Mouse (Mus musculus) midbrain, embryonic 10.5 days (tissue): ENCODE results near the gene Lrrc52. TPM values are rescaled to one million over a fixed set of nuclear protein-coding genes. Genes with fewer than 3 reads are reported as not detected.
A peak's percentile ranks its signal among the peaks of the same experiment; 100 is the strongest.

Experiments used
- DNase-seq: peaks from one replicate; pipeline ENCODE4 v3.0.0-alpha.2; 2017; ENCODE audit warnings: low spot score
- H3K27ac ChIP-seq: fragments of 300-500 bp; sonication (generic); replicated peaks from 2 replicates; pipeline ENCODE4 v1.5.1; 2016; ENCODE audit warnings: mild to moderate bottlenecking
- H3K27me3 ChIP-seq: fragments of 300-500 bp; sonication (generic); 2 replicates; pipeline ENCODE4 v1.6.1; 2016; ENCODE audit warnings: low read depth, mild to moderate bottlenecking; ENCODE audit not compliant: poor library complexity, severe bottlenecking
- H3K36me3 ChIP-seq: fragments of 300-500 bp; sonication (generic); 2 replicates; pipeline ENCODE4 v1.6.1; 2016; ENCODE audit warnings: mild to moderate bottlenecking, moderate library complexity
- H3K4me1 ChIP-seq: fragments of 300-500 bp; sonication (generic); 2 replicates; pipeline ENCODE4 v1.6.1; 2016
- H3K4me3 ChIP-seq: fragments of 300-500 bp; sonication (generic); 2 replicates; pipeline ENCODE4 v1.5.1; 2016; ENCODE audit warnings: mild to moderate bottlenecking, moderate library complexity
- H3K9me3 ChIP-seq: fragments of 300-500 bp; sonication (generic); replicated peaks from 2 replicates; pipeline ENCODE4 v1.6.1; 2016; ENCODE audit warnings: mild to moderate bottlenecking
- WGBS: fragments of 180-500 bp; shearing (Covaris S2); methylation state at CpG from one replicate; pipeline ENCODE4 v1.1.7; 2016; 5-methylcytosine and 5-hydroxymethylcytosine counted together
- polyA plus RNA-seq: library from polyadenylated mRNA; unstranded; fragments of >200 nt; fragmentation: Nextera tagmentation; extraction: Ambion mirVana; gene quantifications from 2 replicates; pipeline ENCODE4 v1.2.1, GENCODE M21; 2016

The Lrrc52 gene
- polyA plus RNA-seq, 1 experiment from 2014 or later: not detected

DNA sequence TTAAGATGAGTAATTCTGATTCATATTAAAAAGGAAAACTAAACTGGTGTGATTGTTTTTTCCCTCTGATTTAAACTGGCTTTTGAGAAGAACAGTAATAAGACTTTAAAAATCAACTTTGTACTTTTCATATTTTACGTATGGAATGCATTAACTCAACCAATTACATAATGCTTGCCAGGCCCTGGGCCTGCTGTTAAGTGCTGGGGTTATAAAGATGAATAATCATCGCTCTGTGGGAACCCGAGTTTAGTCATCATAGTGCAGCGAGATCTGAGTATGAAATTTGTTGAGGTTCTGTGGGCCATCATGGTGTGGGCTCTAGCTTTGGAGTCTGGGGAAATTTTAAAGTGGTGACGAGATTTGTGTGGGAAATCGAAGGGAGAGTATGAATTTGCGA is 39.9 kb downstream of the Lrrc52 start:
- Histone ChIP-seq H3K4me3 (no peak overlapping the region), H3K27me3 (no peaks in the 10 kb centered on the region), H3K9me3 (no peaks in the 10 kb centered on the region), H3K27ac (no peak overlapping the region), H3K4me1 (no peaks in the 10 kb centered on the region), H3K36me3 (no peaks in the 10 kb centered on the region)
- DNase-seq: no peak
- WGBS: 91% methylated on average over 7 of the region's 7 CpGs

DNA sequence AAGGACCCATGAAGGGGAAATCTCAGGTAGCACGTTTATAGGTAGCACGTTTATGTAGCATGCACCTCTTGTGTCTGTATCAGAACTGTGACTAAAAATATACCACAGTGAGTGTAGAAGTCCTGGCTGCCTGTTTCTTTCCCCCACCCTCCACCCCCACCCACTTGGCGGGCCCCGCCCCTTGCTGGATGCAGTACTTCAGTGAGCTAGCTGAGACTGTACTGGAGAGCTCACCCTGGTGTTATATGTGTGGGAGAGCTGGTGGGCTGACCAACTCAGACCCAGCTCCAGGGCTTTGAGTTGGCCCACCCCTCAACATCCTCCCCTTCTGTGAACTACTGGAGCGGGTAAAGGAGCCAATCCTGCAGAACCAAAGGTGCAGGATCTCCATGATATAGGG is 41.0 kb downstream of the Lrrc52 start:
- H3K9me3 ChIP-seq: no peaks in the 10 kb centered on the region
- no peaks in the 10 kb centered on the region for H3K27me3 ChIP-seq
- H3K36me3 ChIP-seq: no peaks in the 10 kb centered on the region
- no peak overlapping the region for H3K4me3 ChIP-seq
- no peak for DNase-seq
- no peaks in the 10 kb centered on the region for H3K4me1 ChIP-seq
- 81% methylated on average over 5 of the region's 5 CpGs for WGBS
- no peak overlapping the region for H3K27ac ChIP-seq

DNA sequence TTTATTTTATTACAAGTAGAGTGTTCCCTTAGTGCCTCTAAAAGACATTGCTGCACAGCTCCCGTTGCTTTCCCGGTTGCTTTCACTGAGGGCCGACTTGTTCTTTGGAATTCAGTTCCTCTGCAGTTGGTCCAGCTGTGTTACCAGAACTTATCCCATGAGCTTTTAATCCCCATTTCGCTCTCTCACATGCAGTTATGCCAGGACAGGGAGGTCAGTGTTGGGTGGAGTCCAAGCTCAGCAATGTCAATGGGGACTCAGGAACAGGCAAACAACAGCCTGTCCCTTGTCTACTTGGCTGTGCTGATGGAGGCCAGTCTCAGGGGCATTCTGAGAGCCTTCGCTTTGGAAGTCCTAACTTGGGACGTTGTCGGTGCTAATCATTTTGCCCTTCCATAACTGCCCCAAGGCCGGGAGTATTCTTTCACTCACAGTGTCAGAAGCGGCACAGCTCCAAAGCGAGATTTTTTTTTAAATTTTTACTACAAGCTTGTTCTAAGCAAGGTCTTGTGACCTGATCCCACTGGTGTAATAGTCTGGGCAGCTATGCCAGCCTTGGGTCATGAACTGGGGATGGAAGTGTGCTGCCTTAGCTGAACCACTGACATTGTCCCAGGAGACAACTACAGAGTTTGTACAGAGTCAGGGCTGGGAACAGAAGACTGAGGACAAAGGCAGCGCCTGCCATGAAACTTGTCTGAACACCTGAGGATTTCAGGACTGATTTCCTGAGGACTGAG is 43.9 kb downstream of the Lrrc52 start:
- no peak for DNase-seq
- WGBS: 87% methylated on average over 11 of the region's 11 CpGs
- no peaks in the 10 kb centered on the region for H3K9me3 ChIP-seq

DNA sequence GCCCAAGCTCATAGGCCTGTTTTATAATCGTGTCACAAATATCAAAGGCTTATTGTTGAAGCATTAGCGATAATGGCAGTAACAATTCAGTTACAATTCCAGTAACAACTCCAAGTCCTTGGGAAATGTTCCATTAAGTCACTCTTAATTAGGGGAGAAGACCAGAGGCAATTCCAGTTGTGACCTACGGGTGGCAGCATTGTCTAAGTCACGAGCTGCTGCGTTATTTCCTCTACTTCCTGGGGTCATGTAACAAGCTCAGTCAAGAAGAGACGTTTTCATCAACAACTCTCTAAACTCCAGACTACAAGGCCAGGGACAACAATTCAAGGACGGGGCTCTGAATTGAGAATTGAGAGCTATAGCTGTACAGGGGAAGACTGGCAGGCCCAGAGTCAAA is 51.7 kb downstream of the Lrrc52 start:
- no peak overlapping the region for H3K4me3 ChIP-seq
- H3K9me3 ChIP-seq: no peaks in the 10 kb centered on the region
- H3K27ac ChIP-seq: no peak overlapping the region
- H3K4me1 ChIP-seq: no peaks in the 10 kb centered on the region
- 6% methylated on average over 7 of the region's 7 CpGs for WGBS
- peak; percentile 68 for DNase-seq
- no peaks in the 10 kb centered on the region for H3K36me3 ChIP-seq
- H3K27me3 ChIP-seq: no peaks in the 10 kb centered on the region

More for the DNA sequence above, 43.9 kb downstream of the Lrrc52 start:
- Histone ChIP-seq H3K4me1 (no peaks in the 10 kb centered on the region), H3K4me3 (no peak overlapping the region), H3K27me3 (no peaks in the 10 kb centered on the region), H3K36me3 (no peaks in the 10 kb centered on the region), H3K27ac (no peak overlapping the region)

DNA sequence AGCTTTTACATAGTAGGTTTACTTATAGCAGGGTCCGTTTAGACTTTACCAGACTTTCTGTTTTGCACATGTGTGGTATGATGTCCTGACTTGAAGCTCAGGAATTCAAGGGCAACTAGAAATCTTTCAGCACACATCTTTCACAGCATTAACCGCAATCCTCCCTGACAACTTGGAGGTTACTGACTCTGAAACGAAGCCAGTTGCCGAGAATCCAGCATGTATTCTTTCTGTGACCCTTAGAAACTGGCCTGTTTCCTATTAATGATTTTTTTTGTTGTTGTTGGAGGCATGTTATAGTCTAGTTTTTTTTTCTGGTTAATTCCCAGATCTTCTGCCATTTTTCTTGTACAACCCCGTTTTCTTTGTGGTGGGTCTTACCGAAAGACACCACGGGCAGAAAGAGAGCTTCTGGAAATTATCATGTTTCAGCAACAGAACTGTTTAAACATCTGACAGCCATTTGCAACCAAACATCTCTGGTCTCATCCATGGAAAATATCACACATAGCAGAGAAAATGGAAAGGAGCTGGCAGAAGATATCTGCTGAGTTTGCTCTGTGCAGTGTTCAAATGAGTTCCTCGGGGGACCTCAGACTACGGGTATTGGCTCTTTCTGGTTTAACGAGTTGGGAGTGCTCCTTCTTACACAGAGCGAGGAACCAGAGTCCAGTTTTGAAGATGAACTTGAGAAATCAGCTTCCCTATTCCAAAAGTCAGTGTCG is 54.4 kb downstream of the Lrrc52 start:
- H3K9me3 ChIP-seq: no peaks in the 10 kb centered on the region
- H3K27ac ChIP-seq: no peak overlapping the region
- H3K36me3 ChIP-seq: no peaks in the 10 kb centered on the region
- H3K4me3 ChIP-seq: no peak overlapping the region
- DNase-seq: no peak
- 85% methylated on average over 12 of the region's 12 CpGs for WGBS
- H3K4me1 ChIP-seq: no peaks in the 10 kb centered on the region
- H3K27me3 ChIP-seq: no peaks in the 10 kb centered on the region; the same call in 1 of the 2 replicates

DNA sequence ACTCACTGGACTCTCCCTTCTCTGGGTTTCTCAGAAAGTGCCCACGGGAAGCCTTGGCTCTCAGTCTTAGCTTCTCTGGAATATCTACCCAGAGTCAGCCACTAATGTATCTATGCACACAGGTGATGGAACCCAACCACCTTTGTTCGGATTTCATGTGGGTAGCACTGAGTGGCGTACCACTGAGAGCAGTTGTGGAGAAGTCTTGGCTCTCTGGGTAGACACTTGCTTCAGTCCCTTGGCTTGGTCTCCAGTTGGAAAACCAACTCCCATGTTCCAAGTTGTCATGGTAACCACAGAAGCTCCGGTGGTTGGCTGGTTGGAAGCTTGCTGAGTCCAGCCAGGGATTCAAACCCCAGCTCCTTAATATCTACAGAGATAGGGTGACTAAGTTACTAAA is 57.0 kb downstream of the Lrrc52 start:
- Histone ChIP-seq H3K27ac (no peak overlapping the region), H3K27me3 (no peaks in the 10 kb centered on the region; the same call in 1 of the 2 replicates), H3K4me3 (no peak overlapping the region), H3K9me3 (no peaks in the 10 kb centered on the region), H3K36me3 (no peaks in the 10 kb centered on the region), H3K4me1 (no peaks in the 10 kb centered on the region)
- WGBS: 77% methylated on average over 4 of the region's 4 CpGs
- DNase-seq: no peak

DNA sequence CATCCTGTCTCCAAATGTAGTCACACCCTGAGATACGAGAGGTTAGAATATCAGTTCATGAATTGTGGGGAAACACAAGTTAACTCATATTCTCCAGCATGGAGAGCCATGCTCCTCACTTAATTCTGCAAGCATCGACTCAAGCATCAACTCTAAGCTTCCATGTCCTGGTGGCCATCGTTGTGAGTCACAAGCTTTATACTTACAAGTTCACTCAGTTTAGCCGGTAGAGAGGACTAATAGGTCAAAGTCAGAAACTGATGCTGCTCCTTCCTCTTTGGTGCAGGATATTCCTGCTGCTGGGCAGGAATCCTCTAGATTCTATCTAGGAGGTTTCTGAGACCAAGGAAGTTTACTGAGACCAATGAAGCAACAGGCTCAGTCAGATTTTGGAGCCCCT is 61.3 kb downstream of the Lrrc52 start:
- Histone ChIP-seq H3K4me1 (no peaks in the 10 kb centered on the region), H3K4me3 (no peak overlapping the region), H3K36me3 (no peaks in the 10 kb centered on the region), H3K27me3 (no peaks in the 10 kb centered on the region; the same call in 1 of the 2 replicates), H3K27ac (no peak overlapping the region), H3K9me3 (no peaks in the 10 kb centered on the region)
- WGBS: 85% methylated on average over 4 of the region's 4 CpGs
- DNase-seq: no peak

Other genes starting within 250 kb of the Lrrc52 start
- gene Uck2, start 181.5 kb downstream of the Lrrc52 start, polyA plus RNA-seq: 101 and 109 TPM in 2 replicates
- gene Tmco1, start 158.4 kb downstream of the Lrrc52 start, polyA plus RNA-seq: 85.4 and 87.1 TPM in 2 replicates
- gene Aldh9a1, start 116.8 kb downstream of the Lrrc52 start, polyA plus RNA-seq: 42.6 and 46.5 TPM in 2 replicates
- 63.5 and 66.2 TPM in 2 replicates for gene Mgst3, start 72.9 kb downstream of the Lrrc52 start, polyA plus RNA-seq
- 2.2 and 3.2 TPM in 2 replicates for gene Rxrg, start 131.6 kb upstream of the Lrrc52 start, polyA plus RNA-seq
- gene Lmx1a, start 222.5 kb upstream of the Lrrc52 start, polyA plus RNA-seq: 15.0 and 18.7 TPM in 2 replicates